Mouse (Mus musculus): Measurements from ENCODE around the gene Ccdc58. TPM values are rescaled to one million over a fixed set of nuclear protein-coding genes. Genes with fewer than 3 reads are reported as not detected.

Ccdc58 gene
- polyA plus RNA-seq, 1 experiment from 2014 or later, result 27.4 TPM

Other genes starting within 250 kb of the Ccdc58 start
- 0.49 and 0.72 TPM in 2 replicates for gene Parp14, start 200.1 kb upstream of the Ccdc58 start, polyA plus RNA-seq (2015; fragmentation: Nextera tagmentation; extraction: Ambion mirVana)
- gene Parp9, start 133.2 kb upstream of the Ccdc58 start, polyA plus RNA-seq (2015; fragmentation: Nextera tagmentation; extraction: Ambion mirVana), result 1.8 and 2.6 TPM in 2 replicates
- 1.5 and 1.8 TPM in 2 replicates for gene Dtx3l, start 132.5 kb upstream of the Ccdc58 start, polyA plus RNA-seq (2015; fragmentation: Nextera tagmentation; extraction: Ambion mirVana)
- 74.3 and 83.1 TPM in 2 replicates for gene Kpna1, start 92.9 kb upstream of the Ccdc58 start, polyA plus RNA-seq (2015; fragmentation: Nextera tagmentation; extraction: Ambion mirVana)
- 13.0 and 13.2 TPM in 2 replicates for gene Wdr5b, start 30.5 kb upstream of the Ccdc58 start, polyA plus RNA-seq (2015; fragmentation: Nextera tagmentation; extraction: Ambion mirVana)
- gene Fam162a, start 91 bp upstream of the Ccdc58 start, polyA plus RNA-seq (2015; fragmentation: Nextera tagmentation; extraction: Ambion mirVana), result 128 and 129 TPM in 2 replicates
- gene Csta1, start 59.6 kb downstream of the Ccdc58 start, polyA plus RNA-seq (2015; fragmentation: Nextera tagmentation; extraction: Ambion mirVana), result not detected in 2 replicates
- not detected in 2 replicates for gene Stfa2l1, start 85.1 kb downstream of the Ccdc58 start, polyA plus RNA-seq (2015; fragmentation: Nextera tagmentation; extraction: Ambion mirVana)
- gene Gm5483, start 112.5 kb downstream of the Ccdc58 start, polyA plus RNA-seq (2015; fragmentation: Nextera tagmentation; extraction: Ambion mirVana), result 1.1 TPM in 1 of 2 replicates, not detected in the other
- not detected in 2 replicates for gene Gm5416, start 138.7 kb downstream of the Ccdc58 start, polyA plus RNA-seq (2015; fragmentation: Nextera tagmentation; extraction: Ambion mirVana)
- not detected in 2 replicates for gene 2010005H15Rik, start 149.8 kb downstream of the Ccdc58 start, polyA plus RNA-seq (2015; fragmentation: Nextera tagmentation; extraction: Ambion mirVana)
- 0.68 and 2.0 TPM in 2 replicates for gene Stfa1, start 205.3 kb downstream of the Ccdc58 start, polyA plus RNA-seq (2015; fragmentation: Nextera tagmentation; extraction: Ambion mirVana)

Measured in midbrain, embryonic 15.5 days (tissue).